8 mouse cellular contexts compared by ENCODE assay signal in the genomic region with DNA sequence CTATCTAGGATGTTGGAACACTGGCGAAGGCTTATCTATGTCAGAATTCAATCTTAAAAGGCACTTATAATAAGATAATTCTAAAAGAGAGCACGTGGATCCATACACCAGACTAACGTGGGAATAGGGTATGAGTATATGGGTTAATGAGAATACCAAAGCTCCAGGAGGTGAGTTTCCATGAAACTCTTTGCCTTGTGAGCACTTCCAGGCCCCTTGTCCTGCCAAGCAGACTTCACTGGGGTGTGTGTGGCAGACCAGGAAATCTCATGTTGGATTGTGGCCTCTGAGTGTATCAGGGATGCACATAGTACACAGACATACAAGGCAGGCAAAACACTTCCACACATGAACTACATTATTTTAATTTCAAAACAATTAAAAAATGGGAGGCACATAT. TPM values are rescaled to one million over a fixed set of nuclear protein-coding genes. Genes with fewer than 3 reads are reported as not detected.
DNase-seq lines count a peak whose midpoint lies in the region; ATAC-seq lines count a peak whose summit lies in the region.
"Not testable (repeated sequence)": the region's sequence is repeated elsewhere in the genome, so short reads cannot be mapped to it uniquely, and the experiment has no call there.
"Had no signal": no experiment of that assay in that cellular context is flagged by ENCODE, and none has a peak within 500 bp of the region (broad histone marks: within the 10 kb centered on the region; RNA-seq: fewer than 3 reads in every experiment).

No protein-coding gene starts in this region.

- WGBS in midbrain, embryonic 11.5 days, result 79% methylated on average over 3 of the region's 3 CpGs

- ATAC-seq in midbrain, embryonic 11.5 days (ENCODE audit: low FRiP score), result not testable (repeated sequence)

- not testable (repeated sequence) for H3K27ac ChIP-seq in midbrain, embryonic 11.5 days (ENCODE audit: low read depth, low read length)

- H3K4me3 ChIP-seq in midbrain, embryonic 11.5 days (ENCODE audit: low read depth, low read length), result not testable (repeated sequence)

- not testable (repeated sequence) for H3K4me2 ChIP-seq in midbrain, embryonic 11.5 days

- not testable (repeated sequence) for H3K27me3 ChIP-seq in midbrain, embryonic 11.5 days (ENCODE audit: control insufficient read depth, insufficient read depth, low read length)

- not testable (repeated sequence) for H3K9me3 ChIP-seq in midbrain, embryonic 11.5 days (ENCODE audit: control insufficient read depth, low read length)

- H3K36me3 ChIP-seq in midbrain, embryonic 11.5 days (ENCODE audit: control insufficient read depth, insufficient read depth, low read length), result not testable (repeated sequence)

- not testable (repeated sequence) for H3K9ac ChIP-seq in midbrain, embryonic 11.5 days (ENCODE audit: low read length)

- not testable (repeated sequence) for H3K4me1 ChIP-seq in midbrain, embryonic 11.5 days (ENCODE audit: control insufficient read depth, insufficient read depth, low read length)

- peak; percentile 73 for DNase-seq in heart, adult 11 months
- DNase-seq in midbrain, embryonic 11.5 days (ENCODE audit: low spot score, missing footprints), result peak; percentile 69

RNA-seq across cellular contexts. Expression of gene Serpinb9g, which starts 0.7 kb away (rescaled TPM):
- not detected in 2 replicates for polyA plus RNA-seq in midbrain, embryonic 11.5 days (2014; fragmentation: Nextera tagmentation; extraction: Ambion mirVana)
- polyA plus RNA-seq: activated CD4-positive, CD25-positive, alpha-beta regulatory T cell, adult 4 months; adrenal gland, adult 2 months; brain, embryonic 14.5 days; CD4-positive, CD25-positive, alpha-beta regulatory T cell, adult 4 months; cerebellum, adult 2 months; G1E had no signal
